Mouse (Mus musculus) megakaryocyte, embryonic 14.5 days (primary cell): ENCODE results near the gene Slc6a9.

Experiments
- FLI1 ChIP-seq: IDR thresholded peaks from 2 replicates; pipeline ENCODE4 v1.6.1; 2012; ENCODE audit warnings: low read length, inconsistent platforms, mixed read lengths
- GATA1 ChIP-seq: IDR thresholded peaks from 3 replicates; pipeline ENCODE4 v1.6.1; 2012; ENCODE audit warnings: mixed read lengths, low read length, inconsistent platforms, borderline replicate concordance

DNA sequence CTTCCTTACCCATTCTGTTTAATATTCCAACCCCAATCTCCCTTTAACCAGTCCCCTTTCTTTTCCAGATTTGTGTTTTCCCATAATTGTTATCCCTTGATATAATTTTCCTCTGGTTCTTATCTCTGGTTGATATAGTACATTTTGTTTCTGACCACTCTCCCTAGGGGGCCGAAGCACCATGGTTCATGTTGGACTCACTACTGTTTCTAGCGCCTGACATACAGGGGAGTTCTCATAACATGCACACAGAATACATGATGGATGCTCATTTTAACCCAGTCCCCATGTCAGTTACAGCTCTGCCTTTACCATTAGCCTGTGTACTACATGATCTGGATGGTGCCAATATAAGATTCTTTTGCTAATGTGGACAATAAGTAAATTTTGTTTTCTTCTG is 53.6 kb downstream of the Slc6a9 start:
- no peak for TF ChIP-seq GATA1
- TF ChIP-seq FLI1: no peak
